Mouse (Mus musculus) heart, embryonic 14.5 days (tissue): Measurements from ENCODE around the gene Ahdc1. TPM values are rescaled to one million over a fixed set of nuclear protein-coding genes. Genes with fewer than 3 reads are reported as not detected.

ENCODE experiments used
- ATAC-seq: fragments of 200-750 bp; cut with Nextera tagmentation; 2 replicates; pipeline ENCODE4 v1.8.0; 2017; ENCODE audit warnings: low read depth, moderate TSS enrichment; ENCODE audit not compliant: insufficient number of reproducible peaks, insufficient read depth, low FRiP score
- H3K27ac ChIP-seq, 2 experiments: fragments of 200-500 bp in 1 of 2; fragments of 300-500 bp in 1 of 2; sonication (generic) in 1 of 2; replicated peaks in 1 of 2; 2 replicates each; pipeline ENCODE4 v1.5.1; 2012 to 2014; ENCODE audit warnings: low read depth in 2 of 2, low read length in 2 of 2, control low read depth in 1 of 2, mild to moderate bottlenecking in 1 of 2, mixed read lengths in 1 of 2; ENCODE audit not compliant: control insufficient read depth in 1 of 2, insufficient read depth in 1 of 2
- H3K27me3 ChIP-seq: fragments of 300-500 bp; sonication (generic); 2 replicates; pipeline ENCODE4 v1.6.1; 2014; ENCODE audit warnings: mild to moderate bottlenecking, low read length, control low read depth; ENCODE audit not compliant: control insufficient read depth, insufficient read depth
- H3K36me3 ChIP-seq: fragments of 300-500 bp; sonication (generic); 2 replicates; pipeline ENCODE4 v1.6.1; 2014; ENCODE audit warnings: mild to moderate bottlenecking, control low read depth, low read length, mixed read lengths; ENCODE audit not compliant: control insufficient read depth, insufficient read depth
- H3K4me1 ChIP-seq, 2 experiments: fragments of 200-500 bp in 1 of 2; fragments of 300-500 bp in 1 of 2; sonication (generic) in 1 of 2; 2 replicates each; pipeline ENCODE4 v1.6.1; 2012 to 2014; ENCODE audit warnings: low read length in 2 of 2, control low read depth in 1 of 2, mixed read lengths in 1 of 2; ENCODE audit not compliant: control insufficient read depth in 2 of 2, insufficient read depth in 2 of 2
- H3K4me2 ChIP-seq: fragments of 300-500 bp; sonication (generic); 2 replicates; pipeline ENCODE4 v1.6.1; 2014; ENCODE audit warnings: mild to moderate bottlenecking, low read length
- H3K4me3 ChIP-seq, 2 experiments: fragments of 200-500 bp in 1 of 2; fragments of 300-500 bp in 1 of 2; sonication (generic) in 1 of 2; 2 replicates each; pipeline ENCODE4 v1.5.1; 2012 to 2014; ENCODE audit warnings: low read length in 2 of 2, mild to moderate bottlenecking in 2 of 2, control low read depth in 1 of 2, low read depth in 1 of 2, moderate library complexity in 1 of 2; ENCODE audit not compliant: control insufficient read depth in 1 of 2, insufficient read depth in 1 of 2
- H3K9ac ChIP-seq: fragments of 300-500 bp; sonication (generic); 2 replicates; pipeline ENCODE4 v1.6.1; 2014; ENCODE audit warnings: mild to moderate bottlenecking, low read length
- H3K9me3 ChIP-seq: fragments of 300-500 bp; sonication (generic); 2 replicates; pipeline ENCODE4 v1.6.1; 2016; ENCODE audit warnings: low read length, control low read depth; ENCODE audit not compliant: control insufficient read depth
- WGBS: fragments of 180-500 bp; shearing (Covaris S2); extraction: QIAGEN DNeasy Blood & Tissue Kit; methylation state at CpG from one replicate; pipeline ENCODE4 v1.1.7; 2014; 5-methylcytosine and 5-hydroxymethylcytosine counted together
- polyA plus RNA-seq: library from polyadenylated mRNA; unstranded; fragments of >200 nt; fragmentation: Nextera tagmentation; extraction: Ambion mirVana; gene quantifications from 2 replicates; pipeline ENCODE4 v1.2.1, GENCODE M21; 2014

Gene Ahdc1
- polyA plus RNA-seq, 1 experiment from 2014 or later: 9.0 TPM

DNA sequence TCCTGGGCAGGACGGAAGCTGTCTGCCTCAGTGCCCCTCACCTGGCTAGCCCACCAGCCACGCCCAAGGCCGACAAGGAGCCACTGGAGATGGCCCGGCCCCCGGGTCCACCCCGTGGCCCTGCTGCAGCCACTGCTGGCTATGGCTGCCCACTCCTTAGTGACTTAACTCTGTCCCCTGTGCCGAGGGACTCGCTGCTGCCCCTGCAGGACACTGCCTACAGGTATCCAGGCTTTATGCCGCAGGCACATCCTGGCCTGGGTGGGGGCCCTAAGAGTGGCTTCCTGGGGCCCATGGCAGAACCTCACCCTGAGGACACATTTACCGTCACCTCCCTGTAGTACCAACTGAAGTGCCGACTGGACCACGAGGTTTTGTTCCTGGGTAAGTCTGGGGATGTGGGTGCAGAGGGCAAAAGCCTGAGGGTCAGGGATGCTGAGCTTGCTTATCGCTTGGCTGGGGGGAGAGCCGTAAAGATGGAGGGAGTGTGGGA, 54.9 kb downstream of the Ahdc1 start:
- Histone ChIP-seq H3K9ac (no peak overlapping the region), H3K27me3 (no peaks in the 10 kb centered on the region), H3K4me3 (no peak overlapping the region), H3K4me2 (no peak overlapping the region), H3K4me1 (peaks cover 17 to 24% of the 10 kb centered on the region in 2 experiments), H3K27ac (no peak overlapping the region), H3K9me3 (no peaks in the 10 kb centered on the region), H3K36me3 (peaks cover 95% of the 10 kb centered on the region)
- 90% methylated on average over 14 of the region's 14 CpGs for WGBS
- ATAC-seq: no peak

DNA sequence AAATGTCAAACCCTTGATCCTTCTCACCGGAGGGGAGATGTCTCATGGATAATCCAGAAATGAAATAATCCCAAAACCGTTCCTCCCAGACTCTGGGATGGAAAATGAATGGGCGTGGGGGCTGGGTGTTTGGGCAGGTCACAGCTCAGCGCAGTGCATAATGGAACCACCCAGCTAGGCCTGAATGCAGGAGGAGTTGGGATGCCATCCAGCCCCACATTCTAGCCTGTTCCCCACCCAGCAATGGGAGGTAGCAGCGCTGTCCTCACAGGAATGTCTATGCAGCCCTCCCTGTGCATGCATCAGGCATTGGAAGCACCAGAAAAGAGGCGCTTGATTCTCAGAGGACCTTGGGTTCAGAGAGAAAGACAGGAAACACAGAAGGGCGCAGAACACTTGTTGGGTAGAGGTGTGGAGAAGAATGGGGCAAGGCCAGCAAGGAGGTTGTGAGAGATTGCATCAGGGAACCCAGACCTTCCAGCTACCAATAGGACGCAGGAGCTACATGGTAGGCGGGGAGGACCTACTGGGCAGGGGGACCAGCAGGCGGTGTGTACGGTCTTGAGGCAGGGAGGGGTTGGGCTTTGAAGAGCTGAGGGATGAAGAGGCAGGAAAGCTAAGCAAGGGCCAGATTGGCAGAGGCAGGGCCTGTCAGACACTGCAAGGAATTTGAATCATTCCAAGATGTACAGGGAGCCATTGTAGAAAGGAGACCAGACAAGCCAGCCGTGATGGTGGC, 57.5 kb downstream of the Ahdc1 start:
- Histone ChIP-seq H3K4me2 (no peak overlapping the region), H3K27ac (no peak overlapping the region), H3K9ac (no peak overlapping the region), H3K36me3 (peaks cover 93% of the 10 kb centered on the region), H3K4me3 (no peak overlapping the region), H3K4me1 (peaks cover 25 to 34% of the 10 kb centered on the region in 2 experiments), H3K9me3 (no peaks in the 10 kb centered on the region), H3K27me3 (no peaks in the 10 kb centered on the region)
- 80% methylated on average over 12 of the region's 12 CpGs for WGBS
- ATAC-seq: no peak

DNA sequence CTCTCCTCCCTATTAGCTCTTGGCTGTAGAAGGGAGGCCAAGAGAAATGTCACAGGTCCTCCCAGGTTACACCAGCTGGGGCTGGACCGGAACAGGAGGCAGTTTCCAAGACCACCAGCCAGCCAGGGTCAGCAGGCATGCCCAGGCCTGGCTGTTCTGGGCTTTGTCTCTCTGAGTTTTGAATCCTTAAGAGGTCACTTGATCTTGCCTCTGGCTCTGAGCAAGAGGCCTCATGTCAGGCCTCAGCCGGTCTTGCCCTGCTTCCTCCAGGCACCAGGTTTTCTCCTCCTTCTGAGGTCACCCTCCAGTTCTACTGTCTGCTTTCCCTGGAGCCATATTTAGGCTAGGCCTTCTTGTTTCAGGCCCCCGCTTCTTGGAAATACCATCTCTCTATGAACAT, 59.3 kb downstream of the Ahdc1 start:
- WGBS: 55% methylated on average over 3 of the region's 3 CpGs
- peak overlapping the region; percentile 39 to 55; a peak in 3 of 4 replicates for H3K27ac ChIP-seq
- H3K36me3 ChIP-seq: peaks cover 87% of the 10 kb centered on the region
- H3K27me3 ChIP-seq: no peaks in the 10 kb centered on the region
- H3K9ac ChIP-seq: peak overlapping the region; percentile 18; the same call in 1 of the 2 replicates
- no peaks in the 10 kb centered on the region for H3K9me3 ChIP-seq
- no peak overlapping the region for H3K4me3 ChIP-seq
- peaks cover 41 to 49% of the 10 kb centered on the region in 2 experiments for H3K4me1 ChIP-seq
- no peak overlapping the region for H3K4me2 ChIP-seq
- ATAC-seq: no peak

DNA sequence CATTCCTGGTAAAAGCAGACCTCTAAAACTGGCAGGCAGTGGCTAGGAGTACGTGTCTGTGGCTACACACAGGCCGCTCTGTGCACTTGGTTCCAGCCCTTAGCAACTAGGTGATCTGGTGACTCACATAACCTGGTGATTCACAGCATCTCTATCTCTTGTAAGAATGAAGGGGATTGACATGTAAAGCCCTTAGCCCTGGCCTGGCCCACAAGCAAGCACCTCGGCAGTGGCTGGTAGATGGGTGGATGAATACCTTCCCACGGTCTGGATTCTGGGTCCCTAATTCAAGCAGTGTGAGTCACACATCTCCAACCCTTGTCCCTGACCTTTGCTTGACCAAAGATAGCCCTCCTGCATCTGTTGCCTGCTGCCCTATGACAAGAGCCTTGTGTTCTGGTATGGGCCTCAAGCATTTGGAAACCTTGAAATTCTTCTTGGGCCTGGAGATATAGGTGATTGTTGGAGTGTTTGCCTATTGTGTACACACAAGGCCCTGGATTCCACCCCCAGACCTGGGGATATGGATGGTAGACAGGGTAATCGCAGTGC, 59.8 kb downstream of the Ahdc1 start:
- H3K27ac ChIP-seq: peak overlapping the region; percentile 39 to 55; a peak in 3 of 4 replicates
- peaks cover 86% of the 10 kb centered on the region for H3K36me3 ChIP-seq

DNA sequence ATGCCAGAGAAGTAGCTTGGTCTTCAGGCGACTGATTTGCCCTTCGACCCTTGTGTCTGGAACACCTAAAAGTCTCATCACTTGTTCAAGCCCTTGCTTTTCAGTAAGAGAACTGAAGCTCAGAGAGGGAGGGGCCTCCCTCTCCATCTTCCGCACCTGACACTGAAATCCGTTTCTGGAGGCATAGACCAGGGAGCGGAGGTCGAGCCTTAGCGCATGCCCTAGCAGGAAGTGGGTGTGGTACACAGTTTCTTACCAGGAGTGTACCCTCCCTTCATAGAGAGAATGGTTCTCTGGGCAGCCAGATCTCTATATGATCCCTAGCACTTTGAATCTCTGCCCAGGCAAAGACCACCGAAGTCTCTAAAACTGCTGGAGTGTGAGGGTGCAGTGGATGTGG, 62.1 kb downstream of the Ahdc1 start:
- Histone ChIP-seq H3K4me3 (no peak overlapping the region), H3K36me3 (peaks cover 82% of the 10 kb centered on the region), H3K27ac (no peak overlapping the region), H3K9ac (no peak overlapping the region; the same call in 1 of the 2 replicates), H3K4me2 (no peak overlapping the region), H3K4me1 (peaks cover 42 to 51% of the 10 kb centered on the region in 2 experiments), H3K27me3 (no peaks in the 10 kb centered on the region), H3K9me3 (no peaks in the 10 kb centered on the region)
- ATAC-seq: no peak
- 52% methylated on average over 8 of the region's 8 CpGs for WGBS

More for the DNA sequence above, 59.8 kb downstream of the Ahdc1 start:
- Histone ChIP-seq H3K4me3 (no peak overlapping the region), H3K9ac (peak overlapping the region; percentile 39; the same call in 1 of the 2 replicates), H3K9me3 (no peaks in the 10 kb centered on the region), H3K4me1 (peaks cover 42 to 51% of the 10 kb centered on the region in 2 experiments), H3K27me3 (no peaks in the 10 kb centered on the region), H3K4me2 (no peak overlapping the region)
- WGBS: 55% methylated on average over 5 of the region's 5 CpGs
- no peak for ATAC-seq

- peaks cover 45 to 62% of the 10 kb centered on the region in 2 experiments for H3K4me1 ChIP-seq
- no peak overlapping the region for H3K4me2 ChIP-seq
- H3K4me3 ChIP-seq: no peak overlapping the region
- WGBS: 33% methylated on average over 9 of the region's 9 CpGs
- H3K36me3 ChIP-seq: peaks cover 80% of the 10 kb centered on the region
- ATAC-seq: no peak
- no peaks in the 10 kb centered on the region for H3K9me3 ChIP-seq
- H3K27ac ChIP-seq: peak overlapping the region; percentile 3 to 59; a peak in 3 of 4 replicates
- no peaks in the 10 kb centered on the region for H3K27me3 ChIP-seq
- H3K9ac ChIP-seq: peak overlapping the region; percentile 58
Measured at GRCm38 (mm10) chr4:133074070-133074819, 63.2 kb downstream of the Ahdc1 start.

- no peak for ATAC-seq
- H3K27ac ChIP-seq: peak overlapping the region; percentile 3 to 59; a peak in 3 of 4 replicates
- no peak overlapping the region for H3K4me2 ChIP-seq
- no peak overlapping the region for H3K4me3 ChIP-seq
- peak overlapping the region; percentile 49 for H3K9ac ChIP-seq
- H3K36me3 ChIP-seq: peaks cover 74% of the 10 kb centered on the region
- no peaks in the 10 kb centered on the region for H3K9me3 ChIP-seq
- no peaks in the 10 kb centered on the region for H3K27me3 ChIP-seq
- H3K4me1 ChIP-seq: peaks cover 50 to 62% of the 10 kb centered on the region in 2 experiments
- WGBS: 29% methylated on average over 8 of the region's 8 CpGs
Measured at GRCm38 (mm10) chr4:133074894-133075572, 64.0 kb downstream of the Ahdc1 start.
